Mouse (Mus musculus) olfactory bulb, adult 2 months (tissue): ENCODE data around the gene 1700017B05Rik.

Source experiments
- CTCF ChIP-seq: fragments of 200-500 bp; IDR thresholded peaks from 2 replicates; pipeline ENCODE4 v1.5.1; 2012; ENCODE audit warnings: low read depth, mild to moderate bottlenecking, low read length, moderate library complexity; ENCODE audit not compliant: insufficient read depth
- POLR2A ChIP-seq: fragments of 200-500 bp; IDR thresholded peaks from 2 replicates; pipeline ENCODE4 v1.6.1; 2012; ENCODE audit warnings: mild to moderate bottlenecking, low read depth, low read length, moderate library complexity; ENCODE audit not compliant: insufficient read depth

DNA sequence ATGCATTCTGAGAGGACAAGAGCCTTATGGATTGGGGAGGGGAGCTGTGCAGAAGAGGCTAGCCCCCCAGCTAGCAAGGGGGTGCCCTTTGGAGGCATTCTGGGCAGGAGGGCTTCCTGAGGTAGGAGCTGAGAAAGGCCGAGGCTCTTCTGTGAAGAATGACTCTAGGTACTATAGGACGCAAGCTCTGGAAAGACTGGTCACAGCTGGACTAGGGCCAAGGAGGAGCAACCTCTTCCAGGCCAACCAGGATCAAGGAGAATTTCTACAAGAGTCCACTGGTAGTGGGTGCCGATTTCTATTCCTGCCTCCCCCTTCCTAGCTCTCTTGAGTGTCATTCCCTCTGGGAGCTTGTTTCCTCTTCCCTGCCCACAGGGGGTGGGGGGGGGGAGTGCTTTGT is 20.3 kb upstream of the 1700017B05Rik start:
- no peak for TF ChIP-seq CTCF
- no peak for TF ChIP-seq POLR2A
